Mouse (Mus musculus) cerebellum, adult (tissue): ENCODE data around the gene Rasgrp3.
"Not testable (repeated sequence)": the region's sequence is repeated elsewhere in the genome, so short reads cannot be mapped to it uniquely, and the experiment has no call there.

ENCODE experiments used
- ATAC-seq: cut with Nextera tagmentation; 2 replicates; pipeline ENCODE4 v1.9.2; 2017; ENCODE audit warnings: mild to moderate bottlenecking, moderate library complexity, mixed read lengths; ENCODE audit not compliant: insufficient number of reproducible peaks, low FRiP score, low TSS enrichment

Rasgrp3 gene

DNA sequence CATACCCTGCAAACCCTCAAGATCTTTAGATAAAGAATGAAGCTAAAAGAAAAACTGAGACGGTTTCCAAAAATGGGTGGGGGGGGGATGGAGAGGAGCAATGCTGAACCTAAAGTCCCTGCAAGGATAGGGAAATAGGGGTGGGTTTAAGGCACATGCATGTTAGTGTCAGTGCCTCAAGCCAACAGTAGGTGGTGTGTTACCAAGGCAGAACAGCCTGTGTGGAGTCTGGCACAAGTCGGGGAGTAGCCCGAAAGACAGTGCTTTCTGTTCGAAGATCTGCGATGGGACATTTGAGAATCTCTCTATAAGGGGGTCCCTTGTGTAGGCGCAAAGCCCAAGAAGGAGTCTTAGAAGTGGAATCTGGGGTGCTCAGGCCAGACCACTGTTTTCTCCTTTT is 24.9 kb downstream of the Rasgrp3 start:
- ATAC-seq, result no peak

DNA sequence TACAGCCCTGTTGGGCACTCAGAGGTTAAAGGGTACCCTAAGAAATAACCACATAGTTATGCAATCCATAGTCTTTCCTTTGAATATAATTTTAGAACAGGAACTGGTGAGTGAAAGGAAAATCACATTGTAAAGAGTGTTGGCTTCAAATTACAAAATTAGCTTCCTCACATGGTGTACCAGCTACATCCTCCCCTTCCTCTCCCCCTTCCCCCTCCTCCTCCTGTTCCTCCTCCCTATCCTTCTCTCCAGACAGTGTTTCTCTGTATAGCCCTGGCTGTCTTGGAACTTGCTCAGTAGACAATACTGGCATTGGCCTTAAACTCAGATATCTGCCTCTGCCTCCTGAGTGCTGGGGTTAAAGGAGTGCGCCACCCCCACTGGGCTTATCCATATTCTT is 26.1 kb downstream of the Rasgrp3 start:
- ATAC-seq, result no peak

DNA sequence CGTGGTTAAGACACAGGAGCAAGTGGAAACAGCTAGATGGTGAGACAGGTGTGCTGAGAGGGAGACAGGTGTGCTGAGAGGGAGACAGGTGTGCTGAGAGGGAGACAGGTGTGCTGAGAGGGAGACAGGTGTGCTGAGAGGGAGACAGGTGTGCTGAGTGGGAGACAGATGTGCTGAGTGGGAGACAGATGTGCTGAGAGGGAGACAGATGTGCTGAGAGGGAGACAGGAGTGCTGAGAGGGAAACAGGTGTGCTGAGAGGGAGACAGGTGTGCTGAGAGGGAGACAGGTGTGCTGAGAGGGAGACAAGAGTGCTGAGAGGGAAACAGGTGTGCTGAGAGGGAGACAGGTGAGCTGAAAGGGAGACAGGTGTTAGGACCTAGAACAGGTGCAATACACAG is 27.5 kb downstream of the Rasgrp3 start:
- ATAC-seq, result not testable (repeated sequence)

DNA sequence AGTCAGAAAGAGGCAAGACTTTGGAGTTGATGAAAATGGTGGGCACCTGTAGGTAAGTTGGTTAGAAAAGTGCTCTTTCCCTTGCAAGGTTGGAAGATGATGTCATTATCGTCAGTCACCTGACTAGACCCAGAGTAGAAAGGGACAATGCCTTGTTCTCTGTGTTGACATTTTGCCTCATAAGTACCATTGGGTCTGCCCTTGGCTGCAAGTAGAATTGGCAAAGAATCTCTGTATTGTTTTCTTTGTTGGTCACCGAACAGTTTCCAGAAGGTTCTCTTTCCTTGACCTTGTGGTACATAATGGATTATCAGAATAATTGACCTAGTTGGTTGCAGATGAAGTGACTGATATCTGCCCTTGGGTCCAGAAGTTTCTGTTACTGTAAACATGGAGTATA is 27.9 kb downstream of the Rasgrp3 start:
- no peak for ATAC-seq

DNA sequence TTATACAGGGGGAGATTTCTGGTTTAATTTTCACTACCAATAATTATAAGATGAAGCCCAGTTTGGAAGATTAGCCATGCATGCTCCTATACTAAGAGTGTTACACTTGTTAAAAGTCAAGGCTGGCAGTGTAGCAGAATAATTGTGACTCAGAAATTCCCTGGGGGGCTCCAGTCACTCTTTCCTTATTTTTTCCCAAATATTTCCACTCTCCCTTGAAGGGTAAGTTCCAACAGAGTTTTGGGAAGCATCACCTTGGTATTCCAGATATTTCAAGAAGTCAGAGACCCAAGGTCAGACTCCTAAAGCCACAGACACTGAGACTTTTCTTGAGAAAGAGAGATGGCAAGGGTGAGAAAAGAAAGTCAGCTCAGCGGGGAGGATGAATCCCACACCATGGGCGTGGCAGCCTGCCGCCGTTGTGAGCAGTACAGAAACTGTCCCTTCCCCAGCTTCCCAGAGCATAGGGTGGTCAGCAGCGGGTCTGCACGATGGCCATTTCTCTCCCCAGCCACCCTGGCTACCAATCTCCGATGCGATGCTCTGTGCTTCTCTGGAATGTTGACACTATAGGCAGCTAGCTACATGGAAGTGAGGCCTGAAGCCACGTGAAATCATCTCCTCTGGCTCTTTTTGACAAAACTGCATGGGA is 28.8 kb downstream of the Rasgrp3 start:
- ATAC-seq, result no peak

DNA sequence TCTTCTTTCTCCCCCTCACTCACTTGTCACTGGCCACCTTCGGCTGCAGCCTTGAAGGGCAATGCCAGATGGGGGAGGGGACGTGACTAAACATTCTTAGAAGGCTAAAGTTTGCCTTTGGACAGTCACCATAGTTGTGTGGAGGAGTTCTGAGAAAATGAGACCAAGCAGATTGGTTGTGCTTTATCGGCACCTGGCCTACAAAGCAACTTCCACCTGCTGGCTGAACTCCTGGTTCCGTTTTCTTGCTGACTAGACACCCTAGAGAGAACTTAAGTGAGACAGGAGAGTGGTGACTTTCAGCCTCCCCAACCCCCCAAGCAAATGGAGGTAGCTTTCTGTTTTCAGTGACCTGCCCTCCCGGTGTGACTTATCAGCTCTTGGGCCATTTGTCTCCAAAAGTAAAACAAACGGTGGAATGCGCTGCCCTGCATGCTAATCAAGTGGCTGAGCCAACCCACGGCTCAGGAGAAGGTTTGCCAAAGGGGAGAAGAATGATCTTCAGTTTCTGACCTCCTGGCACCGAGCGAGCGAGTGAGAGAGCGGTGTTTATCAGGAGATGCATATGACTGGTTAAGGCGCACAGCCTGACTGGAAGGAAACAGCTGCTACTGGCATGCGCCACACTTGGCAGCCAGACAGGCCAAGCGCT is 29.4 kb downstream of the Rasgrp3 start:
- no peak for ATAC-seq

DNA sequence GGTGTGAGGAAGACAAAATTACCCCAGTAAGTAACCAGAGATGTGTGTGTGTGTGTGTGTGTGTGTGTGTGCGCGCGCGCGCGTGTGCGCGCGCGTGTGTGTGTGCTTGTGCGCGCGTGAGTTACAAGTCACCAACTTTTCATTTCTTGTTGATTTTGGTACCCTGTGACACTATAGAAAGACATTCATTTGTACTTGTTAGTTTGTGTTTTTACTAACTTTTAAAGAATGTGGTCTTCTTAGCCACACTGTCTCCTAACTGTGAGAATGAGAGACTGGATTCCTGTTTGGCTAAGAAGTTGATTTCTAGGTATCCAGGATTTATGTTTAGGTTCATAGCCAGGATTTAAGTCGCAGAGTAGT is 29.9 kb downstream of the Rasgrp3 start:
- ATAC-seq, result no peak

DNA sequence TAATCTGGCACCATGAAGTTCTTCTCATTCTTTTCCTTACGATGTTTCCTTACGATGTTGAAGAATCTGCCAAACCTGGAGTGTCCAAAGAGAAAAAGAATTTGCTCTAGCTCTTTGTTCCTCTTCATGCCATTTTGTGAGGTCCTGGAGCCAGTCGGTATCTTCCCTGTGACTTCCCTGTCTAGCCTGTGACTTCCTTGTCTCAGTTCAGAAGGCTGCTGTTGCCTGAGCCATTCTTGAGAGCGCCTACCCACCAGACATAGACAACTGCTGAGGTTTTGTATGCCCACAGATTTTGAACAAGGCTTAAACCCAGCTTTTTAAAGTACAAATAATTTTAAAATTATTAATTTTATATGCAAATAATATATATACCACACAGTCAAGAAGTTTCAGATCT is 31.3 kb downstream of the Rasgrp3 start:
- no peak for ATAC-seq

DNA sequence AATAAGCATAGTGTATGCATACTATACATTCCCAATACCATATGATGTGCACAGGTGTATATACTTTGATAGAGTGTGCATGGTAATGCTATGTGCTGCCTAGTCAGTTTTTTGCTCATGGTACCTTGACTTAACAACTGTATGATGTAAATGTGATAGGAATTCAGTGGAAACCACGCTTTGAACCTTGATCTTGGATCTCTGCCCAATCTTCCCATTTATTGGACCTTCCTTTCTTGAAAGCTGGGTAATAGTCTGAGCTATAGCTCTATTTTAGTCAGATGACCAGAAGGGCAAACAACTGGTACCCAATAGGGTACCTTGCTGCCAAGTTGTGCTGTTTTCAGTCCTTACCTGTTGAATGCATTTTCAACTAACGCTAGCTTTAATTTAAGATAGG is 31.8 kb downstream of the Rasgrp3 start:
- ATAC-seq, result no peak

DNA sequence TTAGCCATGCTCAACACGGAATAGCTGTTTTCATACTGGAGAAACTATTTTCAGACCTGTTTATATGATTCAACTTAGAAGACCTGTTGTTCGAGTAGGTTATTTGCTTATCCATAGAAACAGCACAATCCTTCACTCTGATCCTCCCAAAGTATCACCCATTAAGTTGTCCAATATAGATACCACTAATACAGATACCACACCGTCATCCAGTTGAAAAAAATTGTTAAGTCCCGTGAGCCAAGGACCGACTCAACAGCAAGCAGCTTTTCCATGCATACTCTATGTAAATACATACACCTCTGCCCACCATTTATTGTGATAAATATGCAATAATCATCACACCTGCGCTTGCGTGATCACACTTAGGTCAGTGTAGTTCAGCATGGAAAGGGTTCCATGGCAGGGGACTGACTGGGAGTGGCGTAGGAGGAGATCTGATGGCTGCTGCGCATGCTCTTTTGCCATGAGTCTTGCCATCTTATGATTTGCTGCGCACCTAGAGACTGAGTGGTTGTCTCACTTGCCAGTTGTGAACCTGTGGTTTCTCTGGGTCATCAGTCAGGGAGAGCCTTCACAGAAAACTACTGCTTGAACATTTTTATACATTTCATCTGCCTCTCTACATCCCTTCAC is 32.9 kb downstream of the Rasgrp3 start:
- ATAC-seq, result no peak

DNA sequence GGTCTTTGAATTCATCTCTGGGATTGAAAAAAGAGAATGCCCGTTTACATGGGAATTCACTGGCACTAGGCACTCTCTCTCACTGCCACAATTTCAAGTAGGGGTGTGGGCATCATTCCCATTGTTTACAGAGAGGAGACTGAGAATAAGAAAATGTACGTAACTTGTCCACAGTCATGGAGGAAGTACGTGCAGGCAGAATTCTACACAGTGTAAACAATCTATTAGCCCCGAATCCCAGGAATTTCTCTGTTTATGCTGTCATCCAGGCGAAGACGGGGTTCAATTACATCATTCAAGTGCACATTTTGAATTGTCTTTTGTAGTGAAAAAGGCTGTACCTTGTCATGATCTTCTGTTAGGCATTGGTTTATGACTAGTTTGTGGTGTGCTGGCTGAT is 34.6 kb downstream of the Rasgrp3 start:
- no peak for ATAC-seq

DNA sequence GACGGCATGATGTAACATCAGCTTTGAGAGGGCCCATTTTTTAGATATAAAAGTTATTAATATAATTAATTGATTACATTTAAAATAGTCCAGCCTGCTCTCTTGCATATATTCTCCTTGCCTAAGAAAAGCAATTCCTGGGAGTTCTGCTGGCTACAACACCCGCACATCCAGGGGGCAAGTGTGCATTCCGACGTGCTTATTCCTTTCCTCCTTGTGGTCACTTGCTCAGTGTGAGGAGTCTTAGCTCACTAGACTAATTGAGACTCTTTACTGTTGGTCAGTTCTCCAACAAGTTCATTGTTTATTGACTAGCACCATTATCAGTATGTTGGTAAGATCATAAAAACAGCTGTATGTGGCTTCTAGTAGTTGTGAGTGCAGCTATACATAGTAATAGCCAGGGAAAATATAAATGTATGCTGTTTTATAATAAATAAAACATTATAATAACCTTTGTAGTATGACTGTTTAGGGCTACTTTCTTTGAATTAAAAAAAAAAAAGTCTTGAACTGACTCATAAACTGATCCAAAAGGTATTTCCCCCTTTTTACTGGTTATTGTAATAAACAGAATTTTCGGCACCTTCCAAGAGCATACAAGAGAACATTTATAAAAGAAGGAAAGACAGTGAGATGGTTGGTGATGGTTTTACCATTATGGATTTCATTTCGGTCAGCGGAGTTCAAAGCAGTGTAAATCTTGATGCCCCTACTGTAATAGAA is 35.4 kb downstream of the Rasgrp3 start:
- ATAC-seq, result no peak

DNA sequence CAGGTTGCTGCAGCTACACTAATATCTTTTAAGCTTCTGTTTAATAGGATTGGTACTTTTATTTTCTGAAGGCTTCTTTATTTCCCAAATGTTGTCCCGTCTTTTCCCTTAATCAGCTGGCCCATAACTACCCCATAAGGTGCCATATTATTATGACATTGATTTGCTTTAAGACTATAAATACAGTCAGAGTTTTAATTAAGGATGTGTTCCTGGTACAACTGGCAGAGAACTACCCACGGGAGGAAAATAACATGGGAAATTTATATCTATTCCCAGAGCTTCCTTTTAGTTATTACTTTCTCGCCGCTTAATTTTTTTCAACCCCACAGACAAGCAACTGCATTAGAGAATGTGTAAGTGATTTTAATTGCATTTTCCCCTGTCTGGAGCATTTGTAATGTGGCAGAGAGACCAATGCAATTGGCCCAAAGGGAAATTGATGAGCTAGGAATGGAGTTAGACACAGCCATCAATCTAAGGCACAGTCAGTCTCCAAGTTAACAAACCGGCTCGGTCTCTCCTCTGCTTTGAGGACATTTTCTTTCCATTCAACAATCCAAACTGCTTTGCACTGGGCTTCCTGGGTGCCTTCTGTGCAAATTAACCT is 36.1 kb downstream of the Rasgrp3 start:
- ATAC-seq, result no peak

DNA sequence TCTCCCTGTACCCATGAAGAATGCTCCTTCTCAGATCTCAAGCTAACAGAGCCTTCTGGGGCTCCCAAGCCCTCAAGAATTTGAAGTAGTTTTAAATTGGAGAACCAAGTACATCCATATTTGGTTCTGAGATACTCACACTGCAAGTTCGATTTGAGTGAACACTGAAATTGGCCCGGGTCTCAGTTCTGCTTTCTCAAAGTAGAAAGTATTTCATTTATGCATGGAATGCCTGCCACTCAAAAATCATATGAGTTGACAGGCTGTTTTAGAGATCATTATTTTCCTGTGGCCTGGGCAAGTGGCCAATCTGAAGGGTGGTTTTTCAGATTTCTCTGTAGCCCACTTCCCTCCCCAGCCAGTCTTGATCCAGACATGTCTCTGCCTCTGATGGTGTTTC is 36.7 kb downstream of the Rasgrp3 start:
- ATAC-seq, result no peak

DNA sequence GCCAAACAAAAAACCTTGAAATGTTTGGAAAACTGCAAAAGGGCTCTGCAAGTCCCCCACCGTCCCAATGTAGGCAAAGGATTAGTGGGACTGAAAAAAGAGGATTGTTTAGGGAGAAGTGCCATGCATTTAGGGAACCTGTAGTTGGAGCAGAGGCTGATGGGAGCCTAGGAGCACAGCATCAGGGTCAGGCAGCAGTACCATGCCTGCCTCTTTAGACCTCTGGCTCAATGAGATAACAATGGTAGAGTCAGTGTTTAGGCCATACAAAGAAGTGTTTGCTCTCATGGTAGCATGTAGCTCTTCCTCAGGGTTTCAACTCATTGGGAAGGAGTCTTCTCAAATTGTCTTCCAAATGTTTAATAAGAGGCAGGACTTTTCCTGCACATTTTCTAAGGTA is 40.3 kb downstream of the Rasgrp3 start:
- no peak for ATAC-seq

DNA sequence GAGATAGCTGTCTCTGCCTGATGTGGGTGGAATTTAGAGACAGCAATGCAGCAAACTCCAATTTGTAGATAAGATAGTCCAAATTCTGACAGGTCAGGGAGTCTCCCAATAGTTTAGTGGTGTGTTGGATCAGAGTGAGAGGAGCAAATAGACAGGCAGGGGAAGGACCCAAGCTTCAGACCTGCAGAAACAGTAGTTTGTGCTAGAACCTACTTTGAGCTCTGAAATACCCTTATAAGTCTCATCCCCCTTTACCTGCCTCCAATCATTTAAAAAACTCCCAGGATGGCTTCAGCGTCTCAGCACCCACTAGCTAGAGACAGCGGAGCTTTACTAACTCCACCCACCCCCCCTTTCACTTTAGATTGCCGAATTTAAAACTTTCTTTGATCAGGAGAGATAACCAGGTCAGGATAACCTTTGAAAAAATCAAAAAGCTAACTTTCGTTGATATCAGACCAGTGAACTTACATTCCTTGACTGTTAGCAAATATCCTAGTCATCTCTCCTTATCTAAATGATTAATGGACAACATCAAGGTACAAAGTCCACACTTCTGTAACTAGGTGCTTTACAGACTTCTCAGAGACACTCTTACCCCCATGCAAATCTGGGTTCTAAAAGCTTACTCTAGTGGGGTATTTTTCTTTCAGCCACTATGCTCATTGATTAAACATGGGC is 41.2 kb downstream of the Rasgrp3 start:
- no peak for ATAC-seq

DNA sequence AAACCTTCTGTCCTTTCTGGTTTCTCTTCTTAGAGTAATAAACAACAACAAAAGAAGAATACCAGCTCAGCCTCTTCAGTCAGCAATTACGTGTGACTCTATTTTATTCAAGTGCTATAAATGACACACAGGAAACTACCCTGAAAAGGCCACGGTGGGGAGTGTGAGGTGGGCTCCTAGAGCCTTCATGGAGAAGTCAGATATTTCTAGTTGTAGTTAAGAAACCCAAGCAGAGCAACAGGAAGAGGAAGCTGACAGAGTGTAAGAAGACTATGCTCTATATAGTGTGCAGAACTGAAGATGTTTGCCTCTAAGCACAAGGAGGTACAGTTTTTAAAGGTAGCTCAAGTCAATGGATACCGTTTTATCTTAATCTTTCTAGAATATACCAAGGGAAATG is 42.0 kb downstream of the Rasgrp3 start:
- ATAC-seq, result no peak

DNA sequence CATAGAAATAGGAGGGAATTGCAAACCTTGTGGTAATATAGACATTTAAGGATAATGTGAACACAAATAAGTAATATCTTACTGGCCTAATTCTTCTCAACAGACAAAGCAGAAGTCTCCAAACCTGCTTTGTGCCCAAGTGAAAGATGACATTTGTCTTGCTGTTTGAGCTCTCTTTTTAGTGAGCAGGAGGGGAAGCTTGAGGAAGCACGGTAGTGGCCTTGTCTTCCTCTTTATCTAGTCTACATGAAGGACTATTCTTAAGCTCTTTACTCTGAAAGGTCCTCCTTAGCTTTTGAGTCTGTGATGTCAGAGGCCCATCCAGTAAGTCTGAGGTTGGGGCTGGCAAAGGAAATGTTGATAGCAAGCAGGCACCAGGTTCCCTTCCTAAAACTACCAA is 43.1 kb downstream of the Rasgrp3 start:
- ATAC-seq, result no peak

DNA sequence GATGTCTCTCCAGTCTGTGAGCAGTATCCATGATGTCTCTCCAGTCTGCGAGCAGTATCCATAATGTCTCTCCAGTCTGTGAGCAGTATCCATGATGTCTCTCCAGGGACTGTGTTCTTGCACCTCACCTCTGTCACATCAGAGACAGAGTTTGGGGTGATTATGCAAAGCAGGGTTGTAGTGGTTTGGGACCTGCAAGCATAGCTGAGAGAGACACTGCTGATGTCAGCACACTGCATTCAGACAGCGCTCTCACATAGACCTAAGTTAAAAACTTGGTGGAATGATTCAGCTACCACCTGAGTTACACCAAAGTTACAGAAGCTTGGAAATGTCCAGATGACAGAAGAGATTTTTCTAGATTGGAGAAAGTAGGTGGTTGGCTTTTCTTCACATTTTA is 44.0 kb downstream of the Rasgrp3 start:
- ATAC-seq, result no peak

DNA sequence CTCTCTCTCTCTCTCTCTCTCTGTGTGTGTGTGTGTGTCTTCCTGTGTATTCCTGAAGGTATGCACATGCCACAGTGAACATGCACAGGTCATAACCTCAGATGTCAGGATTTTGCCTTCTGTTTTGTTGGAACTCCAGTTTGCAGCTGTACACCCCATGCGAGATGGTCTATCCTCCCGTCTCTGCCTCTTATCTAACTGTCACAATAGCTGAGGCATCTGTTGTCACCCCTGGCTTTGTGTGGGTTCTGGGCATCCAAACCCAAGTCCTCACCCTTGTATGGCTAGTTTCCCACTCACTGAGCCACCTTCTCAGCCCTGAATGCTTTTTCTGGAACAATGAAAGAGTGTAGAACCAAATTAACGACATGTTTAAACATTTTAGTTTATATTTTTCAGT is 44.7 kb downstream of the Rasgrp3 start:
- no peak for ATAC-seq
